In genomic region chr11:46095477-46096264, GRCm38 (mm10) we compare ENCODE assay signal across 9 mouse cellular contexts. TPM values are rescaled to one million over a fixed set of nuclear protein-coding genes. Genes with fewer than 3 reads are reported as not detected.
DNase-seq lines count a peak whose midpoint lies in the region; ATAC-seq and TF ChIP-seq lines count a peak whose summit lies in the region.
"Had no signal": no experiment of that assay in that cellular context is flagged by ENCODE, and none has a peak within 500 bp of the region (broad histone marks: within the 10 kb centered on the region; RNA-seq: fewer than 3 reads in every experiment).

No protein-coding gene starts in this region.

- H3K4me2 ChIP-seq in kidney, postnatal 0 days (ENCODE audit: low read length), result no peak overlapping the region
- no peak overlapping the region for H3K4me2 ChIP-seq in heart, embryonic 11.5 days
- H3K4me2 ChIP-seq: liver, embryonic 15.5 days had no signal

- H3K9me3 ChIP-seq in kidney, postnatal 0 days (replicated peaks; ENCODE audit: low read length), result no peaks in the 10 kb centered on the region
- H3K9me3 ChIP-seq in heart, embryonic 11.5 days (replicated peaks; ENCODE audit: control insufficient read depth, low read length), result no peaks in the 10 kb centered on the region
- H3K9me3 ChIP-seq: liver, embryonic 15.5 days had no signal

- no peak for ATAC-seq in kidney, postnatal 0 days (replicated peaks; ENCODE audit: low FRiP score, low read depth)
- no peak for ATAC-seq in heart, embryonic 11.5 days (replicated peaks; ENCODE audit: insufficient number of reproducible peaks, low FRiP score, low TSS enrichment)

- peaks cover 10% of the 10 kb centered on the region; the same call in 1 of the 2 replicates for H3K4me1 ChIP-seq in kidney, postnatal 0 days (replicated peaks; ENCODE audit: insufficient read depth, low read length)
- H3K4me1 ChIP-seq in heart, embryonic 11.5 days (ENCODE audit: control insufficient read depth, insufficient read depth, low read length), result peaks cover 27% of the 10 kb centered on the region

- H3K4me3 ChIP-seq in kidney, postnatal 0 days (replicated peaks; ENCODE audit: low read depth, low read length), result no peak overlapping the region
- H3K4me3 ChIP-seq in heart, embryonic 11.5 days (ENCODE audit: low read depth, low read length), result no peak overlapping the region
- H3K4me3 ChIP-seq: liver, embryonic 15.5 days had no signal

- DNase-seq in adrenal gland, postnatal 10 days, result peak; percentile 45
- no peak for DNase-seq in adrenal gland, postnatal 36 days
- DNase-seq in kidney, postnatal 0 days (ENCODE audit: low spot score), result peak; percentile 44
- DNase-seq in kidney, adult 9 months, result no peak
- peak; percentile 63 for DNase-seq in skeletal muscle tissue, adult 2 months (ENCODE audit: low read depth, low spot score)
- no peak for DNase-seq in urinary bladder, postnatal 10 days (ENCODE audit: low spot score)
- DNase-seq in spleen, adult 12 weeks (ENCODE audit: low spot score), result no peak

- H3K27me3 ChIP-seq in kidney, postnatal 0 days (ENCODE audit: insufficient read depth, low read length), result no peaks in the 10 kb centered on the region
- no peaks in the 10 kb centered on the region for H3K27me3 ChIP-seq in heart, embryonic 11.5 days (ENCODE audit: control insufficient read depth, insufficient read depth, low read length)
- H3K27me3 ChIP-seq: liver, embryonic 15.5 days had no signal

- no peak for TF ChIP-seq CTCF in kidney, postnatal 0 days (IDR thresholded peaks at IDR 0.05; ENCODE audit: low read depth)

- WGBS in kidney, postnatal 0 days, result 60% methylated on average over 9 of the region's 9 CpGs
- 59% methylated on average over 9 of the region's 9 CpGs for WGBS in heart, embryonic 11.5 days (ENCODE audit: insufficient replicate concordance)

- no peak overlapping the region for H3K9ac ChIP-seq in kidney, postnatal 0 days (ENCODE audit: low read depth, low read length)
- H3K9ac ChIP-seq in heart, embryonic 11.5 days (ENCODE audit: low read depth, low read length), result no peak overlapping the region
- H3K9ac ChIP-seq: liver, embryonic 15.5 days had no signal

- H3K27ac ChIP-seq in kidney, postnatal 0 days, result no peak overlapping the region
- peak overlapping the region; percentile 55 for H3K27ac ChIP-seq in heart, embryonic 11.5 days (ENCODE audit: low read depth, low read length)
- H3K27ac ChIP-seq: liver, embryonic 15.5 days had no signal

- H3K36me3 ChIP-seq in kidney, postnatal 0 days (ENCODE audit: insufficient read depth, low read length), result 0 out of 2 replicates have a peak, but pooled peaks cover 1% of the 10 kb centered on the region
- peaks cover 37% of the 10 kb centered on the region for H3K36me3 ChIP-seq in heart, embryonic 11.5 days (ENCODE audit: control insufficient read depth, insufficient read depth, low read length)
- H3K36me3 ChIP-seq: liver, embryonic 15.5 days had no signal

RNA-seq across cellular contexts. Expression of gene Adam19, which starts 39.9 kb away (rescaled TPM):
- total RNA-seq in adrenal gland, postnatal 10 days (2021), result 10 to 100 TPM; 15.5 to 25.3 TPM
- total RNA-seq in adrenal gland, postnatal 36 days (2021), result 1 to 10 TPM; 5.7 to 5.8 TPM
- polyA plus RNA-seq in kidney, postnatal 0 days (2015; fragmentation: Nextera tagmentation; extraction: Ambion mirVana), result 6.5 and 8.1 TPM in 2 replicates
- 24.4 and 31.7 TPM in 2 replicates for polyA plus RNA-seq in heart, embryonic 11.5 days (2014; fragmentation: Nextera tagmentation; extraction: Ambion mirVana)

RNA-seq across cellular contexts. Expression of gene Gm12166, which starts 43.5 kb away (rescaled TPM):
- total RNA-seq in adrenal gland, postnatal 10 days (2021), result 1 to 10 TPM; 4.0 to 4.6 TPM
- total RNA-seq in adrenal gland, postnatal 36 days (2021), result 1 to 10 TPM; 1.4 to 1.7 TPM
- polyA plus RNA-seq in kidney, postnatal 0 days (2015; fragmentation: Nextera tagmentation; extraction: Ambion mirVana), result 6.0 and 6.2 TPM in 2 replicates
- polyA plus RNA-seq in heart, embryonic 11.5 days (2014; fragmentation: Nextera tagmentation; extraction: Ambion mirVana), result 2.4 and 9.0 TPM in 2 replicates

Comparison
In these comparisons a context has a peak if more than half of its experiments do, and no peak if none do; other contexts are left out.
1. DNase-seq: peak in adrenal gland, postnatal 10 days (single experiment), kidney, postnatal 0 days (single experiment) and skeletal muscle tissue, adult 2 months (single experiment); none in adrenal gland, postnatal 36 days (0 of 2), kidney, adult 9 months (single experiment), urinary bladder, postnatal 10 days (single experiment) and spleen, adult 12 weeks (single experiment).